Mouse (Mus musculus): ENCODE data around the gene Cd276. TPM values are rescaled to one million over a fixed set of nuclear protein-coding genes. Genes with fewer than 3 reads are reported as not detected.

Cd276 gene
- polyA plus RNA-seq, 1 experiment from 2014 or later, result 1.9 TPM

DNA sequence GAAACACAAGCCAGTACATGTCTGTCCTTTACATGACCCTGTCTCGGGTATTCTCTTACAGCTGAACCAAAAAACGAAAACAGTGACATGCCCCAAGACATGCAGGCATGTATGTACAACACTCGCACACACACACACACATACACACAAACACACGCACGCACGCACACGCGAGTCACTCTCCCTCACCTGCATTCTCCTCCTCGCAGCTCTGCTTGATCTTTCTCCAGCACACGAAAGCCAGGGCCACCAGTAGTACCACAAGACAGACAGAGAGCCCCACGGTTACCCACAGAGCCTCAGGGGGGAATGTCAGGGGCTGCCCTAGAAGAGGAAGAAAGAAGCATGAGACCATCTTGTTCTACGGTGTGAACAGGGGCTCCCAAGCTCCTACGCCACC is 24.8 kb downstream of the Cd276 start:
- 75% methylated on average over 13 of the region's 13 CpGs for WGBS (ENCODE audit: insufficient replicate concordance)
- Histone ChIP-seq H3K27ac (no peak overlapping the region), H3K9me3 (replicated peaks) (no peaks in the 10 kb centered on the region), H3K27me3 (no peaks in the 10 kb centered on the region), H3K4me2 (no peak overlapping the region), H3K9ac (no peak overlapping the region), H3K36me3 (no peaks in the 10 kb centered on the region), H3K4me3 (replicated peaks) (no peak overlapping the region), H3K4me1 (replicated peaks) (no peaks in the 10 kb centered on the region)
- ATAC-seq (ENCODE audit: low read depth) (no peak), DNase-seq (no peak)

DNA sequence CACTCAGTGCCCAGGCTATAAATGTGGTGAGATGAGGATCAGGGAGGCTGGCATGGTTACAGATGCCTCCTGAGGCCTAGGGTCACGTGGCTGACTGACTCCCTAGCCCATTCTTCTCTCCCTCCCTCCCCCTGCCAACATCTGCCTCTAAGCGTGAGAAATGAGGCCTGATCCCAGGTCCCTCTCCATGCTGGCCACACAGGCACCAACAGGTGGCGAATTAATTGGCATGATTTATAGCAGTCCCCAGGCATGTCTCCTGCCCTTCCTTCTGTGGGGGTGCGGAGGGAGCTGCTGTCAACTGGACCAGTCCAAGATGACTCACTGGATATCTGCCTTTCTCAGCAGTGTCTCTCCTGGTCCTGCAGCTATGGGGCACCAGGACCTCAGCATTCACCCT is 27.4 kb downstream of the Cd276 start:
- WGBS (ENCODE audit: insufficient replicate concordance), result 51% methylated on average over 4 of the region's 4 CpGs
- H3K4me1 ChIP-seq (replicated peaks), result no peaks in the 10 kb centered on the region
- H3K9me3 ChIP-seq (replicated peaks), result no peaks in the 10 kb centered on the region
- ATAC-seq (ENCODE audit: low read depth) (no peak), DNase-seq (no peak)
- no peak overlapping the region for H3K4me3 ChIP-seq (replicated peaks)
- no peak overlapping the region for H3K9ac ChIP-seq
- no peak overlapping the region for H3K27ac ChIP-seq
- H3K36me3 ChIP-seq, result no peaks in the 10 kb centered on the region
- no peak overlapping the region for H3K4me2 ChIP-seq
- H3K27me3 ChIP-seq, result no peaks in the 10 kb centered on the region

DNA sequence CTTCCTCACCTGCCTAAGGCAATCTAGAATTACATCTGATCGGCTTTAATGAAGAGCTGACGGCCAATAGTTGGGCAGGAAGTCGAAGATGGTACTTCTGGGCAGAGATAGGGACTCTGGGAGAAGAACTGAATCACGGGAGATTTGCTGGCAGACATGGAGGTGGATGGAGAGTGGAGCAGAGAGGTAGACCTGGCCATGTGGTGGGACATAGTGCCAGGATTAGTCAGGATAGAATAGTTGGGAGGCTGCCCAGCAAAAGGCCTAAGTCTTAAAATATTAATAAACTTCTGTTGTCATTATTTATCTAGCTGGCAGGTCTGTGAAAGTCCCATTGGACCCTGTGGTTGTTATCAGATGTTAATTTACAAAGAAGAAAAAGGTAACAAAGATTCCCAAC is 30.1 kb downstream of the Cd276 start:
- no peaks in the 10 kb centered on the region for H3K36me3 ChIP-seq
- 54% methylated on average over 4 of the region's 4 CpGs for WGBS (ENCODE audit: insufficient replicate concordance)
- no peaks in the 10 kb centered on the region for H3K27me3 ChIP-seq
- H3K9me3 ChIP-seq (replicated peaks), result no peaks in the 10 kb centered on the region
- DNase-seq (no peak), ATAC-seq (ENCODE audit: low read depth) (no peak)
- H3K4me1 ChIP-seq (replicated peaks), result 0 out of 2 replicates have a peak, but pooled peaks cover 4% of the 10 kb centered on the region
- no peak overlapping the region for H3K4me2 ChIP-seq
- no peak overlapping the region for H3K9ac ChIP-seq
- no peak overlapping the region for H3K27ac ChIP-seq
- no peak overlapping the region for H3K4me3 ChIP-seq (replicated peaks)

DNA sequence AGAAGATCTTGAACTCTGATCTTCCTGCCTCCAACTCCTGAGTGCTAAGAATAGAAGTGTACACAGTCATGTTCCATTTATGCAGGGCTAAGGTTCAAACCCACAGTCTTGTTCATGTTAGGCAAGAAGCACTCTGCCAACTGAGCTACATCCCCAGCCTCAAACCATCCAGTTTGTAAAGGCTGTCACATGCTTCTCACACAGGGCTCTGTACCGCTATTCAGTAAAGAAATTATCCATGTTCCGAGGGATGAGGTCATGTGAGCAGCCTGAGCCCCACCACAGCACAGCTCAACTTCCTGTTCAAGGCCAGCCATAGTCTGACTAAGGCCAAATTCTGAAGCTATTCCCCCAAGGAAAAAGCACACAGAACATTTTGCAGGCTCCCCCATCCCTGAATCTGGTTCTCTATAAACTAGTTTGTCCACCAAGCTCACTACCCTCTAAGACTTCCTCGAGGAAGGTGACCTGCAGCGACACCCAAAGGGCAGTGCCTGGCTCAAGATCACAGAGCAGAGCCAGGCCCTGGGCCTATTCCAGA is 33.3 kb downstream of the Cd276 start:
- Histone ChIP-seq H3K27me3 (no peaks in the 10 kb centered on the region), H3K36me3 (no peaks in the 10 kb centered on the region), H3K27ac (no peak overlapping the region), H3K4me3 (replicated peaks) (no peak overlapping the region), H3K4me1 (replicated peaks) (0 out of 2 replicates have a peak, but pooled peaks cover 4% of the 10 kb centered on the region), H3K9ac (no peak overlapping the region), H3K4me2 (no peak overlapping the region), H3K9me3 (replicated peaks) (no peaks in the 10 kb centered on the region)
- ATAC-seq (ENCODE audit: low read depth) (no peak), DNase-seq (no peak)
- WGBS (ENCODE audit: insufficient replicate concordance), result 25% methylated on average over 4 of the region's 4 CpGs

DNA sequence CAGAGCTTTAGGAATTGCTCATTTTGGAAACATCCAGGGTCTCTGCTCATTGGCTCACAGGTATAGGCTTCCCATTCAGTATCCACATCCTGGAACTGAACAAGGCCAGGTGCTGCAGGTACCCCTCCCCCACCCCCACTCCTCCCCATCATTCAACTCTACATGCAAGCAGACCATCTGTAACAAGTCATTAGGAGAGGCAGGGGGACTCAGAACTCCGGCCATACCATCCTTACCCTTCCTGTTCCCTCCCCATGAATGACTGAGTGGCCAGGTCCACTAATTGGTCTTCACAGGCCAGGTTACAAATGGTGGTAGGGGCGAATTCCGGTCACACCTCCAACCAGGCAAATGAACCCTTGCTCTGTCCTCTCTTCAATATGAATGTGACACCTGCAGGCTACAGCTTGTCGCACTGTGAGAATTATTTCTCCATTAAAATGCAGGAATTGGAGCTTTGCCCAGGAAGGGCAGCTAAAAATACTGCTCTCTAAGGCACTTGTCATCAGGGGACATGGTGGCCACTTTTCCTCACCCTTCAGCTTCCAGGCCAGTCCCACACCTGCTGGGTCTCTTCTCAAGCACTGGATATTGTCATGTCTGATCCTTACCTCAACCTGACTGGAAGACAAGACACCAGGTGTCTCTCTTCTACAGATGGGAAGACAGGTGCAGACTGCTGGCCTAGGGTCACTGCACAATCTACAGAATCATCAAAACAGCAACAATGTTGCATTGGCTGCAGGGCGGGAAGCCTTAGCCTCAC is 34.2 kb downstream of the Cd276 start:
- Histone ChIP-seq H3K4me3 (replicated peaks) (no peak overlapping the region), H3K27ac (no peak overlapping the region), H3K4me1 (replicated peaks) (0 out of 2 replicates have a peak, but pooled peaks cover 4% of the 10 kb centered on the region), H3K27me3 (no peaks in the 10 kb centered on the region), H3K9ac (no peak overlapping the region), H3K4me2 (no peak overlapping the region), H3K36me3 (no peaks in the 10 kb centered on the region), H3K9me3 (replicated peaks) (no peaks in the 10 kb centered on the region)
- WGBS (ENCODE audit: insufficient replicate concordance), result 59% methylated on average over 5 of the region's 5 CpGs
- ATAC-seq (ENCODE audit: low read depth) (no peak), DNase-seq (no peak)

DNA sequence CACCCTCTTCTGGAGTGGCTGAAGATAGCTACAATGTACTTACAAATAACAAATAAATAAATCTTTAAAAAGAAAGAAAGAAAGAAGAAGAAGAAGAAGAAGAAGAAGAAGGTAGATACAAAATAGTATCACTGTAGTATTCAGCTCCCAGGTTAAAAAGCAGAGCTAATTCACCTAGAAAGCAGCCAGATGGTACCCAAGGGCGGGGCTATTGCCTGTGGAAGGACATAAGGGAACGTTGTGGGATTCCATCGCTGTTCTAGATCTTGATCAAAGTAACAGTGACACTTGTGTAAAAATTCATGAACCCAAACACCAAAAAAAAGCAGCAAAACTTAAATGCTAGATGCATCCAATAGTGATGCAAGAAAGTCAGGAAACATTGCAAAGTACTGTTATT is 35.3 kb downstream of the Cd276 start:
- Histone ChIP-seq H3K4me3 (replicated peaks) (no peak overlapping the region), H3K4me2 (no peak overlapping the region), H3K27ac (no peak overlapping the region), H3K27me3 (no peaks in the 10 kb centered on the region), H3K36me3 (no peaks in the 10 kb centered on the region), H3K9ac (no peak overlapping the region), H3K9me3 (replicated peaks) (no peaks in the 10 kb centered on the region), H3K4me1 (replicated peaks) (0 out of 2 replicates have a peak, but pooled peaks cover 4% of the 10 kb centered on the region)
- 48% methylated on average over 3 of the region's 3 CpGs for WGBS (ENCODE audit: insufficient replicate concordance)
- ATAC-seq (ENCODE audit: low read depth), result no peak
- no peak for DNase-seq

DNA sequence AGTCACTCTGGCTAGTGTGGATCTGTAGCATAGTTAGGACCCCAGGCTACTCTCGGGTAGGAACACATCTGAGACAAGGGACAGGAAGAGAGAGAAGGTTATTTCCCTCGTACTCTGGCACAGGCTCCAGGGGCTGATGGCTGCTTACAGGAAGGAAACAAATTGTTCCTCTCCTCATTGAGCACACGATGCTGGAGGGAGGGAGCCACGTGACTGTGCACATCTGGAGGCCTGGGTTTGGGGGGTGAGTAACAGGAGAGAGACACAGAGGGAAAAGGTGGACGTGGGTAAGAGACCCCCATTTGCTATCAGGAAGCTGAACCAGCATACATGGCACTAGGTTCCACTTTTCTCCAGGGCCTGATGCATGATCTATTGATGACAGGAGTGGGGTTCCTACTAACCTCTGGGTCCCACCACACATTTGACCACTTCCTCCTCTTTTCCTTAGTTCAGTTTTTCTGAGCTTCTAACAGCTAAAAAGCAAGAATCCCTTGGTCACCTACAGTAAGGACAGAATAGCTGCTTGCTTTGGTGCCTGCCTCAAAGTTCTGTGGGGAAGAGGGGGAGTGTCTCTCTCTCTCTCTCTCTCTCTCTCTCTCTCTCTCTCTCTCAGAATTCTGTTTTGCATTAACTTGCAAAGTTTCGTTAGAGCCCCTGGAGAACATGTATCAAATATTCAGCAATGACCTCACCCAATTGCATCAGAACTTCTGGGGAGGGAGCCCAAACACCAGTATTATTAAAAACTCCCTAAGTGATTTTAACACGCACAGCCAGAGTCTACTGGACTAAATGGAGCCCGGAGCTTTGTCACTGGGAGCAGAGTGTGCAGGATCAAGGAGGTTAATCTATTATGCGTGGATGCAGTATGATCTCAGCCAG is 37.1 kb downstream of the Cd276 start:
- H3K4me3 ChIP-seq (replicated peaks), result no peak overlapping the region
- WGBS (ENCODE audit: insufficient replicate concordance), result 22% methylated on average over 9 of the region's 9 CpGs
- no peaks in the 10 kb centered on the region for H3K36me3 ChIP-seq
- H3K4me1 ChIP-seq (replicated peaks), result 0 out of 2 replicates have a peak, but pooled peaks cover 4% of the 10 kb centered on the region
- no peaks in the 10 kb centered on the region for H3K9me3 ChIP-seq (replicated peaks)
- no peak overlapping the region for H3K9ac ChIP-seq
- H3K27me3 ChIP-seq, result no peaks in the 10 kb centered on the region
- H3K27ac ChIP-seq, result no peak overlapping the region
- no peak overlapping the region for H3K4me2 ChIP-seq
- ATAC-seq (ENCODE audit: low read depth) (no peak), DNase-seq (no peak)

DNA sequence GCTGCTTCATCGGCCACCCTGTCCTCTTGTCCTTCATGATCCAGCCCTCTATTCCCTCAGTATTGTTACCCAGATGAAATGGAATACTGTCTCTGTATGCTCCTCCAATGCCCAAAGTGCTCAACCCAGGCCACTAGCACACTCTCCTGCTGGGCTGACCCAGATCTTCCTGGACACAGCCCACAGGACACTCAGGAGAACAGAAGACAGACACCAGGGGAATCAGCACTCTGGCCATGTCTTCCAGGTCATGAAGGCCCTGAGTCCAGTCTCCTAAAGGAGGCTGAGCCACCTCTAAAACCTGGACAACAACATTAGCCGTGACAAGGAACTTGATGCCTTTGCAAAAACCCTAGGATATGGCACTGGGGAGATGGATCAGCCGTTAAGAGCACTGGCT is 38.8 kb downstream of the Cd276 start:
- Histone ChIP-seq H3K4me2 (no peak overlapping the region), H3K27ac (no peak overlapping the region), H3K4me3 (replicated peaks) (no peak overlapping the region), H3K27me3 (no peaks in the 10 kb centered on the region), H3K9me3 (replicated peaks) (no peaks in the 10 kb centered on the region), H3K4me1 (replicated peaks) (no peaks in the 10 kb centered on the region), H3K36me3 (no peaks in the 10 kb centered on the region), H3K9ac (no peak overlapping the region)
- DNase-seq (no peak), ATAC-seq (ENCODE audit: low read depth) (no peak)
- 57% methylated on average over 3 of the region's 3 CpGs for WGBS (ENCODE audit: insufficient replicate concordance)

DNA sequence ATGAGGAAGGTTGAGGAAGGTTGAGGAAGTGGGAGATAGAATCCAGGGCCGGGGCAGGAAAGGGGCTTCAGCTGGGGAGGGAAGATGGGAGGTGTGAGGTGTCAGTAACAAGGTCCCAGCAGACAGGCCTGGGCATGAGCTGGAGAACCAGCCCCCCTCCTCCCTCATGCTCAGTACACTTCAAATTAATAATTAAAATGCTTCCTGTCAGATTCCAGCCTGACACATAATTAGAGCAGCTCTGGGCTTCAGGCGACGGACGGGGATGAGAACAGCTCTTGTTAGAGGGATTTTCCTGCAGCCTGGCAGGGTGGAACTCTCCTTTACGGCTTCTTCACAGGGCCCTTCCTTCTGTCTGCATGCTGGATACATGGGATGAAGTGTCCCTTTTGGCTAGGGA is 41.5 kb downstream of the Cd276 start:
- 58% methylated on average over 5 of the region's 5 CpGs for WGBS (ENCODE audit: insufficient replicate concordance)

DNA sequence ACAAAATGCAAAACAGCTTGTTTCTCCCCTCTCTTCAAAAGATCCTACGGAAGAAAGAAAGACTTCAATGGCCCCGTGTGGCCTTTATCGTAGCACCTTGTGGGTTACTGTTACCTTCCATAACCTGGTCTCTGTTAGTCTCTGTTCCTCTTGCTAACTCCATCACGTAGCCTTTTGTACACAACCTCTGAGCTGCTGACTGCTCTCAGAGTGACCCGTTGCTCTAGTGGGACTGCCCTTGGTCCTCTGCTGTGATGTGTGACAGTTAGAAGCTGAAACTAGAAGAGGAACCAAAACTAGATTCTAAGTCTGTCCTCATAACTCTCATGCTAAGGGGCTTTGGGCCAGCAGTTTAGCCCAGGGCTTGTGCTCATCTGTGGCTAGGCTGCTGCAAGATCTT is 44.8 kb downstream of the Cd276 start:
- 63% methylated on average over 5 of the region's 5 CpGs for WGBS (ENCODE audit: insufficient replicate concordance)
- Histone ChIP-seq H3K27ac (no peak overlapping the region), H3K9ac (no peak overlapping the region), H3K4me2 (no peak overlapping the region), H3K27me3 (no peaks in the 10 kb centered on the region), H3K4me1 (replicated peaks) (no peaks in the 10 kb centered on the region), H3K4me3 (replicated peaks) (no peak overlapping the region), H3K36me3 (no peaks in the 10 kb centered on the region), H3K9me3 (replicated peaks) (no peaks in the 10 kb centered on the region)
- DNase-seq (no peak), ATAC-seq (ENCODE audit: low read depth) (no peak)

More for the DNA sequence above, 41.5 kb downstream of the Cd276 start:
- no peaks in the 10 kb centered on the region for H3K36me3 ChIP-seq
- H3K4me2 ChIP-seq, result no peak overlapping the region
- no peak overlapping the region for H3K9ac ChIP-seq
- no peak for DNase-seq
- no peak for ATAC-seq (ENCODE audit: low read depth)
- H3K9me3 ChIP-seq (replicated peaks), result no peaks in the 10 kb centered on the region
- H3K4me1 ChIP-seq (replicated peaks), result no peaks in the 10 kb centered on the region
- no peak overlapping the region for H3K4me3 ChIP-seq (replicated peaks)
- no peak overlapping the region for H3K27ac ChIP-seq
- H3K27me3 ChIP-seq, result no peaks in the 10 kb centered on the region

DNA sequence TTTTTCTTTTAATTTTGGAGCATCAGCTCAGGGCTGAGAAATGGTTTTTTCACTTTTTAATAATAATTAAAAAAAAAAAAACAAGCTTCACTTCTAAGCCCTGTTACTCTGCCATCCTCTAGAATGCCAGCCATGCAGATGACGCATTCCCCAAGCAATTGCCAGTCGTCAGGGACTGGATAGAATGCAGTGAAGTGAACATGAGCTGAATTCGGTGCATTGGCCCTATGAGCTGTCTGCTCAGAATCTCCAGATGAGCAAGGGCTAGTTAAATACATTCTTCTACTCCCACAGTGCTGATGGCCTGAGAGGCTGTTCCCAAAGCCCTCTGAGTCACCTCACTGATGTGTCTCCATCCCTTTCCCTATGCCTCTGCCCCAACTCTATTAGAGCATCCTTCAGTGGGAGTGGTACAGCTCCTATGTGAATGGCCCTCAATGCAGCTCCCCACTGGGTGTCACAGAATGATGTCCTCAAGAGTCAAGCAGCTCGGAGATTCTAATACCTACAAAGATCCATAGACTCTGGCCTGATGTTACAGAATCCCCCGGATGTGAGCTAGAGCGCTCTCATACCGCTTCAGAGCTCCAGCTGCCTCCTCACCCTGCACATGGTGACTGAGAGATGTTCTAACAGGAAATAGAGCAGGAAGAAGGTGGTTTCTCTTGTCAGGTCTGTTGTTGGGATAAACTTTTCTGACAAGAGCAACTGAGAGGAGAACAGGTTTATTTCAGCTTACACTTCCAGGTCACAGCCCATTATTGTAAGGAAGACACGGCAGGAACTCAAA is 47.8 kb downstream of the Cd276 start:
- Histone ChIP-seq H3K4me2 (no peak overlapping the region), H3K9ac (no peak overlapping the region), H3K27me3 (no peaks in the 10 kb centered on the region), H3K36me3 (no peaks in the 10 kb centered on the region), H3K4me1 (replicated peaks) (no peaks in the 10 kb centered on the region), H3K9me3 (replicated peaks) (no peaks in the 10 kb centered on the region), H3K4me3 (replicated peaks) (no peak overlapping the region), H3K27ac (no peak overlapping the region)
- ATAC-seq (ENCODE audit: low read depth) (no peak), DNase-seq (no peak)
- WGBS (ENCODE audit: insufficient replicate concordance), result 34% methylated on average over 8 of the region's 8 CpGs
